Mouse (Mus musculus) hindbrain, embryonic 14.5 days (tissue): ENCODE measurements at regions not wholly inside any gene's neighbourhood (a gene's known extent, or its start where the extent isn't known, plus 50 kb on each side); places are given as distances from the start of the nearest gene placed in this dataset.
A peak's percentile ranks its signal among the peaks of the same experiment; 100 is the strongest.

Source experiments
- ATAC-seq: fragments of 200-750 bp; cut with Nextera tagmentation; 2 replicates; pipeline ENCODE4 v1.8.0; 2017; ENCODE audit warnings: moderate number of reproducible peaks, mild to moderate bottlenecking, moderate TSS enrichment, moderate library complexity; ENCODE audit not compliant: low FRiP score
- DNase-seq: peaks from one replicate; pipeline ENCODE4 v3.0.0-alpha.2; 2015; ENCODE audit warnings: low spot score
- H3K27ac ChIP-seq: fragments of 300-500 bp; sonication (generic); 2 replicates; pipeline ENCODE4 v1.5.1; 2014; ENCODE audit warnings: mild to moderate bottlenecking, moderate library complexity
- H3K27me3 ChIP-seq: fragments of 300-500 bp; sonication (generic); 2 replicates; pipeline ENCODE4 v1.6.1; 2014; ENCODE audit warnings: mild to moderate bottlenecking, low read length, mixed read lengths; ENCODE audit not compliant: control insufficient read depth, insufficient read depth
- H3K36me3 ChIP-seq: fragments of 300-500 bp; sonication (generic); replicated peaks from 2 replicates; pipeline ENCODE4 v1.6.1; 2014; ENCODE audit not compliant: control insufficient read depth, insufficient read depth
- H3K4me1 ChIP-seq: fragments of 300-500 bp; sonication (generic); replicated peaks from 2 replicates; pipeline ENCODE4 v1.6.1; 2014; ENCODE audit warnings: antibody characterized with exemption, low read length, mixed read lengths; ENCODE audit not compliant: control insufficient read depth, insufficient read depth
- H3K4me2 ChIP-seq: fragments of 300-500 bp; sonication (generic); replicated peaks from 2 replicates; pipeline ENCODE4 v1.6.1; 2014; ENCODE audit warnings: mild to moderate bottlenecking, moderate library complexity
- H3K4me3 ChIP-seq: fragments of 300-500 bp; sonication (generic); replicated peaks from 2 replicates; pipeline ENCODE4 v1.5.1; 2014; ENCODE audit warnings: mild to moderate bottlenecking, low read length
- H3K9ac ChIP-seq: fragments of 300-500 bp; sonication (generic); 2 replicates; pipeline ENCODE4 v1.6.1; 2014
- H3K9me3 ChIP-seq: fragments of 300-500 bp; sonication (generic); 2 replicates; pipeline ENCODE4 v1.6.1; 2016; ENCODE audit warnings: low read length; ENCODE audit not compliant: control insufficient read depth
- WGBS: fragments of 180-500 bp; shearing (Covaris S2); extraction: QIAGEN DNeasy Blood & Tissue Kit; methylation state at CpG from one replicate; pipeline ENCODE4 v1.1.7; 2014; 5-methylcytosine and 5-hydroxymethylcytosine counted together

DNA sequence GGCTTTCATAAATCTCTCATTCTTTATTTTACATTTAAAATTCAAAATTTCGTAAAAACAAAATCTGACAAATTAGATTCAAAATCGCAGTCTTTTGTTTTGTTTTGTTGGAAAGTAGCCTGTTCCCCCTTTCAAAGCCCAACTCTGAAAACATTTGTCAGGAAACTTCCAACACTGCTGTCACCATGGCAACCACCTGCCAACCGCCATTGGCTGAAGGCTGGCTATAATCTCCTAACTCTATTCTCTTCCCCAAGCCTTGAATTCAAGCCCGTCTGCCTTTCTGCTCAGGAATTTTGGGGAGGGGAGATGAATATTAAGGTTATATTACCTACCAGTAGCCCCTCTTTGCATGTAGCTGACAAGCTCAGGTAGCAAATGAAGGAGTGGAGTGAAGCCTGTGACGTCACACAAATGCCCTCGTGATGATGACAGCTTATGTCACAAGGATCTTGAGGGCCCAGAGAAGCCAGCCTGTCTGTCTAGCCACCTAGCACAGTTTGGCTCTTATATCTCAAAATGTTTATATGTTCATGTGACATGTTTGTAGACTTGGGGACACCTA lies 82.0 kb upstream of the Sox2 start:
- Histone ChIP-seq H3K4me1 (peaks cover 16% of the 10 kb centered on the region; the same call in 1 of the 2 replicates), H3K36me3 (no peaks in the 10 kb centered on the region)

DNA sequence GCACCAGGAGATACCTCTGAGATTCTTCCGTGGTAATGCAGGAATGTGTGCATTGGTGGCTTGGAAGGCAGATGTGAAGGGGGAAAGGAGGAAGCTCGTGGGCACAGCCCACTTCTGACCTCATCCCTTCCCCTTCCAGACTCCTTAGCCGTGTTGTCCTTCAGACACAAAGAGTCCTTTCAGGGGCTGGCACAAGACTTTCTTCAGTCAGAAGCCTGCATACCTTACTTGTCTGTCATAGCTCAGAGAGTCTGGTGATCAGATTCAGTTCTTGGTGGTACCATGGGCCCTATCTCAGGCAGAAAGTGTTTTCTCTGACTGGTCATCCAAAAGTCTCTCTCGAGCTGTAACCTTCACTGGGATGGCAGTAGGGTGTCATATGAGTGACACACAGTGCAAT lies 84.8 kb upstream of the Sox2 start:
- H3K27me3 ChIP-seq = no peaks in the 10 kb centered on the region
- no peaks in the 10 kb centered on the region for H3K9me3 ChIP-seq
- H3K4me1 ChIP-seq = peaks cover 6% of the 10 kb centered on the region
- peak overlapping the region; percentile 22; the same call in 1 of the 2 replicates for H3K4me2 ChIP-seq
- ATAC-seq (no peak), DNase-seq (no peak)
- H3K9ac ChIP-seq = no peak overlapping the region
- 36% methylated on average over 4 of the region's 4 CpGs for WGBS
- H3K36me3 ChIP-seq = no peaks in the 10 kb centered on the region
- no peak overlapping the region for H3K27ac ChIP-seq
- no peak overlapping the region for H3K4me3 ChIP-seq

More for the DNA sequence above, 82.0 kb upstream of the Sox2 start:
- H3K9ac ChIP-seq = no peak overlapping the region
- no peak overlapping the region for H3K27ac ChIP-seq
- H3K4me3 ChIP-seq = no peak overlapping the region
- 32% methylated on average over 6 of the region's 6 CpGs for WGBS
- H3K9me3 ChIP-seq = no peaks in the 10 kb centered on the region
- H3K4me2 ChIP-seq = no peak overlapping the region
- peak; percentile 66 for DNase-seq
- no peak for ATAC-seq
- no peaks in the 10 kb centered on the region for H3K27me3 ChIP-seq

DNA sequence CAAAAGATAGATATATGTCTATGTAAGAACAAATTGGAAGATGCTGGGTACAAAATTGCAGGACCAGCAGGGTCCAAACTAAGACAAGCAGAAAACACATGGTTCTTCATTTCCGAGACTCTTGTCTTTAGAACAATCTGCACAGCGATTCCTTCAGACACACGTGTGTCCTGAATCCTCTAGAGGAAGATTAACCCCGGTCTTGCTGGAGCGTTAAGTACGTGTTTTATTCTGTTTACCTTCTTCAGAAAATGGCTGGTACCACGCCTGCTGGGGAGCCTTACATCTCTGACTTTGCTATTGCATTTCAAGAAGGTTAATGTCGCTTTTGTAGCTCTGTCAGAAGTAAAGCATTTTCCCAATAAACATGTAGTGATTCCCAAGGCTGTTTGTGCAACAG lies 87.3 kb upstream of the Sox2 start:
- H3K36me3 ChIP-seq = no peaks in the 10 kb centered on the region
- 22% methylated on average over 8 of the region's 8 CpGs for WGBS
- H3K4me3 ChIP-seq = peak overlapping the region; percentile 16
- H3K4me2 ChIP-seq = peak overlapping the region; percentile 35
- H3K9me3 ChIP-seq = no peaks in the 10 kb centered on the region
- peaks cover 4% of the 10 kb centered on the region; the same call in 1 of the 2 replicates for H3K4me1 ChIP-seq
- no peaks in the 10 kb centered on the region for H3K27me3 ChIP-seq
- ATAC-seq (no peak), DNase-seq (no peak)
- H3K9ac ChIP-seq = 0 out of 2 replicates have a peak overlapping the region, but pooled peaks have one; percentile 6
- H3K27ac ChIP-seq = peak overlapping the region; percentile 46; the same call in 1 of the 2 replicates

DNA sequence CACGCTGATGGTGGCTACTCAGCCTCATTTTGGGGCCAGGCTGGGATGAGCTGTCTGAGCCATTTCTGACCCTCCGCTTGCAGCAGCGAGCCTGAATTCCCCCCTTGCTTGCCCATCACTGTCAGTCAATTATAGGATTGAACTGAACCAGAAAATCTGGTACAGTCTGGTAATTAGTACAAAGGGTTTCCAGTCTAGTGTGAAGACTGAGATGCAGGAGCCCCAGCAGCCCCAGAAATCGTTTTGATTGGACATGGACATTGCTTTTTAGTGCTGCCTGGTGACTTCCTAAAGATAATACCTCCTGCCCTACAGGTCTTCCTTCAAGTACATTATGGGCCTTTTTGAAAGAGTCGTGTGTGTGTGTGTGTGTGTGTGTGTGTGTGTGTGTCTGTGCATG lies 88.5 kb upstream of the Sox2 start:
- Histone ChIP-seq H3K27me3 (no peaks in the 10 kb centered on the region), H3K4me3 (peak overlapping the region; percentile 24; the same call in 1 of the 2 replicates), H3K27ac (peak overlapping the region; percentile 78; the same call in 1 of the 2 replicates), H3K9me3 (no peaks in the 10 kb centered on the region), H3K36me3 (no peaks in the 10 kb centered on the region), H3K9ac (peak overlapping the region; percentile 26; the same call in 1 of the 2 replicates), H3K4me1 (peaks cover 4% of the 10 kb centered on the region; the same call in 1 of the 2 replicates), H3K4me2 (peak overlapping the region; percentile 49)
- DNase-seq (no peak), ATAC-seq (peak; percentile 44; the same call in 1 of the 2 replicates)
- 7% methylated on average over 5 of the region's 5 CpGs for WGBS

DNA sequence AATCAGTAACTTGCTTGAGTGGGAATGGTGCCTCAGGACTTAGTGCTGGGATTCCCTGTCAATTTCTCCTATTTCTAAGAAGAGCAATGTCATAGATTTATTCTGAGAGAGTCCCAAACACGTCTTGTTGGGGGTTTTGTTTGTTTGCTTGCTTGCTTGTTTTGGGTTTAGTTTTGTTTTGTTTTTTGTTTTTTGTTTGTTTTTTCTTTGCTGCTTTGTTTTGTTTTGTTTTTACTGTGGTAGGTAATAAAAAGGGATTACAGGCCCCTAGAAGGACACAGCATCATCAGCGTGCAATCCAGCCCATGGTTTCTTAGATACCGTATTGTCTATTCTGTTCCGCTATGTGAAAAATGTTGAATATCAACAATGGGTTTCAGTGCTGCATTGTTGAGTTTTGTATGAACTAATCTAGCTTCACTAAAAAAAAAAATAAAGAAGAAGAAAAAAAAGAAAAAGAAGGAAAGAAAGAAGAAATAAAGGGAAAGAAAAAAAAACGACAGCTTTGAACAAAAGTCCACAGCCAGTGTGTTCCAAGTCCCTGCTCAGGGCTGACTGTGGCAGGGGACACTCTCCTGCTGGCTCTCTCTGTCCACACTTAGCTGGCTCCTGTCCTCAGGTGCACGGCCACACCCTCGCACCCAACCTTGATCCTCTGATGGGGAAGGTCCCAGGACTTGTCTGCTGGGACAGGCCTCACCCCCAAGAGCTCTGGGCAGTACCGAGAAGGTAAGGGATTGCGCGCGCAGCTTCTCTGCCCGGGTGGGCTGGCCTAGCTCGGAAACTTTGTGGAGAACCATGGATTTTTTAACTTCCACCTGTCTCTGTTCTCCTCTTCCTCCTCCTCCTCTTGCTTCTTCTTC lies 90.1 kb upstream of the Sox2 start:
- no peaks in the 10 kb centered on the region for H3K27me3 ChIP-seq
- peak overlapping the region; percentile 49 for H3K4me2 ChIP-seq
- no peak for DNase-seq
- peak overlapping the region; percentile 78 for H3K27ac ChIP-seq
- no peaks in the 10 kb centered on the region for H3K36me3 ChIP-seq
- 16% methylated on average over 13 of the region's 13 CpGs for WGBS
- peak overlapping the region; percentile 49 for H3K9ac ChIP-seq
- no peaks in the 10 kb centered on the region for H3K9me3 ChIP-seq
- peaks cover 4% of the 10 kb centered on the region; the same call in 1 of the 2 replicates for H3K4me1 ChIP-seq
- peak; percentile 49 for ATAC-seq
- H3K4me3 ChIP-seq = peak overlapping the region; percentile 24

DNA sequence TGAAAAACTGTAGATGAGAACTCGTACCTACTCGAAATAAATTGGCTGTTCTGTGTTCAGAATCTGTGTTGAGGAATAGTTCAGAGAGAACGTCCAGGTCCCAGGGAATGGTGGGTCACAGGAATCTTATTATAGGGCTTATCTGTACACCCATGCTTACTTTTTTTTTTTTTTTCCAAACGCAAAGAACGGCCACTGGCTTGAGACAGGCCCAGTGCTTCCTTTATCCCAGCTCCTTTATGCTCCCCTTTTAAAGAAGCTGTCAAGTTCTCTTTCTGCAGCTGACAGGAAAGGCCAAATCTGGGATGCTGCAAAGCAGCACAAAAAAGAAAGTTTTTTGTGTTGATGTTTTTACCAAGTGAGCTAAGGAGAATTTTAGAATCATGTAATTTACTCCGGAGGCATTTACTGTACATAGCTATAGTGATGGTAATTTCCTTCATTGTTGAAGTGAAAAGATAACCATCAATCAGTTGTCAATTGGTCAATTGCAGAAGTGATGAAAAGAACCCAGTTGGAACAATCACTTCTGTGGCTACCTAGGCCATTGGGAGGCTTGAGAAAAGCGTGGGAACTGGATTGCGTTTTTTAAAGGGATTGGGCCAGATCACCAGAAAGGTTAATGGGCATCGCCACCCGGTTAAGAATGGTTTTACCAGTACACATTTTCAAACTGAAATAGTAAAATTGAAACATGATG lies 91.2 kb upstream of the Sox2 start:
- no peak overlapping the region for H3K27ac ChIP-seq
- no peak for DNase-seq
- no peaks in the 10 kb centered on the region for H3K27me3 ChIP-seq
- no peak overlapping the region for H3K4me2 ChIP-seq
- H3K4me1 ChIP-seq = peaks cover 4% of the 10 kb centered on the region; the same call in 1 of the 2 replicates
- H3K36me3 ChIP-seq = no peaks in the 10 kb centered on the region
- H3K9me3 ChIP-seq = no peaks in the 10 kb centered on the region
- no peak overlapping the region for H3K4me3 ChIP-seq
- 12% methylated on average over 10 of the region's 10 CpGs for WGBS
- no peak overlapping the region for H3K9ac ChIP-seq
- ATAC-seq = peak; percentile 38; the same call in 1 of the 2 replicates

DNA sequence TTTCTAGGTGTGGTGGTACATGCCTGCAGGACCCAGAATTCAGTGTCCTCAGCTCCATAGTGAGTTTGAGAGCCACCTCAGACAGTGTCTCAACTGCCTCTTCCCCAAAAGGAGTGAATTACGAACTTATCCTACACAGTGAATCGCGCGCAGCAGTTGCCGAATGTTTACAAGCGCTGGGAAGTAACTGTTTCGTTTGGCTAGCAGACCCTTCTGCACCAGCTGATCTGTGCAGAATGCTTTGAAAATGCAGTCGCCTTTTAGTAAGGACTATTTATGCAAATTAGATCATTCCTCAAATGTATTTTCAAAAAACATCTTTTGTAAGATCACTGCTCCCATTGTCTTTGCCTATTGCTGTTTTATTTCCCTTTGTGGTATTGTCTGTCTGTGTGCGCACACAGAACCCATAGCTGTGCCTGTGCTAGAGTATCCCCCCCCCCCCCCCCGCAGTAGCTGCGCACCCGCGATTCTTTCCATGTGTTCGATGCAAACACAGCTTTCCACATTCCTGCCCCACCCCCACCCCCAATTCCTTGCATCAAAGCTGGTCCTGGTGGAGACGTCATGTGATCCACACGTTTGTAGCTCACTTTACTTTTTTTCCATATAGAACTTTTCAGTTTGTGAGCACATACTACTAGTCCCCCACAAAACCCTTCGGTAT lies 97.5 kb upstream of the Sox2 start:
- Histone ChIP-seq H3K9ac (no peak overlapping the region), H3K4me1 (0 out of 2 replicates have a peak, but pooled peaks cover 3% of the 10 kb centered on the region), H3K27me3 (no peaks in the 10 kb centered on the region), H3K9me3 (no peaks in the 10 kb centered on the region), H3K4me2 (no peak overlapping the region), H3K27ac (no peak overlapping the region), H3K4me3 (no peak overlapping the region), H3K36me3 (no peaks in the 10 kb centered on the region)
- no peak for ATAC-seq
- no peak for DNase-seq
- 55% methylated on average over 16 of the region's 17 CpGs for WGBS

DNA sequence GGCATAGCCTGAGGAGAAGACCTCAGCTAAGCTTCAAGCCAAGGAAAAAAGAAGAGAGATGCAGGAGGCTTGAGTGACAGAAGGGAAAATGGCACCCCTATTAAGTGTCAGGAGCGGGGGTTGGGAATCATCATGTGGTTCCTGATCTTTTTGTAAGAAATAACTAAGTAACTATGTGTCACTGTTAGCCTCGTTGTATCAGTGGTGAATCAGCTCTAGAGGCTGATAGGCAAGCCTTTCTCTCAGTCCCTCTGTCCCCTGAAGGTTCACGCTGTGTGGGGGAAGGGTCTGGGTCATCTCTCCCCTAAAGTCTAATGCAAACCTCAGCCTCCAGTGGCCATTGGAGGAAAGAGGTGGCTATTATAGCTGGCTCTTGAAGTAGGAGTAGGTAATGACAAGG lies 99.1 kb upstream of the Sox2 start:
- 0 out of 2 replicates have a peak, but pooled peaks cover 3% of the 10 kb centered on the region for H3K4me1 ChIP-seq
- H3K27me3 ChIP-seq = no peaks in the 10 kb centered on the region
- H3K27ac ChIP-seq = no peak overlapping the region
- no peaks in the 10 kb centered on the region for H3K9me3 ChIP-seq
- no peak overlapping the region for H3K4me2 ChIP-seq
- H3K36me3 ChIP-seq = no peaks in the 10 kb centered on the region
- ATAC-seq (no peak), DNase-seq (no peak)
- no peak overlapping the region for H3K9ac ChIP-seq
- H3K4me3 ChIP-seq = no peak overlapping the region
- WGBS = 59% methylated on average over 3 of the region's 3 CpGs
